Mouse (Mus musculus): ENCODE measurements around the gene Rcor1.

The Rcor1 gene

DNA sequence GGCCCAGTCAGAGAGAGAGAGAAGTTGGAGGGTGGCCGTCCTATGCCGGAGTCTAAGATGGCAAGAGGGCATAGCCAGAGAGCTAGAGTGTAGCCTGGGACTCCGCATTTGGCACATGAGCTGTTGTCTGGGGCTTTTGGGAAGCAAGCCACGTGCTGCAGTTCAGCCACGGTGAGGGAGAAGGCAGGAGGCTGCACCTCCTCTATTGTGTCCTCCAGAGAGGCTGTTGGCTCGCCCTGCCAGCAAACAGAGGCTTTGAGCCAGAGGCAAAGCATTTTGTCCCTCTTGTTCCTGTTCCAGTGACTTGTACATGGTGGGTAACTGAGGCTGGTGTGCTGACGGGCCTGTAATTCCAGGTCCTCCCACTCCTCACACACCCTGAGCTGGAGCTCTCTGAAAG, 95.0 kb downstream of the Rcor1 start:
- no peak for DNase-seq (ENCODE audit: low read depth, low spot score)

DNA sequence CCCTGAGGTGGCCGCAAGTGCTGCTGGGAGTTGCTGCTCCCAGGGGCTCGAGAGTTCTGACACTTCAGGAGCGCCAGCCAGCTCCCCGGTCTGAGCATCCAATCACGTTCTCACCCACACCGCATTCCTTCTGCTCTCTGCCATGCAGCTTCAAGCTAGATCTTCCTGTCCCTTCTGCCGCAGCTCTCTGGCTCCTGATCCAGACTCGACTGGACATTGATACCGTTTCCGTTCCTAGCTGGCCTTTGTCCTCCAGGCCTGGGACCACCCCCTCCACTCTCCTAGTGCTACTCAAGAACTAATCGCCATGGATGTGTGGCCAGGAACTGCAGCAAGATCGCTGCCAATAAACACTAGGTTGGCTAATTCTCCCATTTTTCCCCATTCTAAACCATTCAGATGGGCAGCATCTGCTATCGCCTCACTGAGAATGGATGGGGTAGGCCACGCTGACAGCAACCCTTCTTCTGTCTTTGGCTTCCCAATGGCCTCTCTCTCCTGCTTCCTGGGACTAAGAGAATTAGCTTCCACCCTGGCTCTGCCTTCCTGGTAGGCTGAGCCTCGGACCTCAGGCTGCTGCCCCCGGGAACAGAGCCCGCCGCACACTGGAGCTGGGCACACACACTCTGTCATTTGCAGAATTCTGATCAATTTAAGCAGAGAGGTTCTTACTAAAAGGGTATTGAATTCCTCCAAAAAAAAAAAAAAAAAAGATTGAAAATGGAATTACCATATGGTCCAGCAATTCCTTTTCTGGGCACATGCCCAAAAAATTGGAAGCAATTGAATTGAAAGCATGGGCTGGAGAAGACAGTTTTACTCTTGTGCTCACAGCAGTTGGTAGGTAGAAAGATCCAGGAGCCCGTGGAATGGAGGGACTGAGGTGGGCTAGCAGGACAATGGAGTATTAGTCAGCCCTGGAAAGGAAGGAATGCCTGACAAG, 95.9 kb downstream of the Rcor1 start:
- DNase-seq (ENCODE audit: low read depth, low spot score), result peak; percentile 18

DNA sequence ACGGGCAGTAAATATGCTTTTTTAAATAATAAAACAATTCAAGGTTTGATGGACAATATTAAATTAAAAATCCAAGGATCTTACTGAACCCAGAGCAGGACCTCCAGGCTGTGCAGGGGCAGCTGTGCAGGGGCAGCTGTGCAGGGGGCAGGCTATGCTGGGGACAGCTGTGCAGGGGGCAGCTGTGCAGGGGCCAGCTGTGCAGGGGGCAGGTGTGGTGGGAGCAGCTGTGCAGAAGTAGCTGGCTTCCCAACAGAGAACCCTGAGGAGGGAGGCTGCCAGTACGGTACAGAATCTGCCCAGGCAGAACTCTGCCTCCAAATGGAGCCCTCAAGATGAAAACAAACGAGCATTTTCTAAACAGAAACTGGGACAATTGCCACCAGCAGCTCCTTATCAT, 96.8 kb downstream of the Rcor1 start:
- DNase-seq (ENCODE audit: low read depth, low spot score), result no peak

DNA sequence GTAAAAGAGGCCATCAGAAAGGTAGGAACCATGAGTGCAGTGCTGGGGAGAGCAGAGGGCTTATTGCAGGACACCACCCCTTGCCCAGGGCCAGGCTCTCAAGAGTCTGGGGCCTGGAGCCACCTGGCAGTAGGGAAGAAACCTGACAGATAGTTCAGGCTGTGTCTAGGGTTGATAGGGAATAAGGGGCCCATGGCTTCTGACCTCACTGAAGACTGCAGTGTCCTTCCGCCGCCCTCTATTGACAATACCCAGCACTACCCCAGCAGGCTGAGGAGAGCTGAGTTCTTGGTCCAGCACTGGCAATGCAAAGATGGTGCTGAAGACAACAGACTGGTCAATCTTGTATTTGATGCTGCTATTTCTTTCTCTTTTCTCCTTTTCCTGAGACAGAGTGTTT, 97.9 kb downstream of the Rcor1 start:
- DNase-seq (ENCODE audit: low read depth, low spot score), result no peak

DNA sequence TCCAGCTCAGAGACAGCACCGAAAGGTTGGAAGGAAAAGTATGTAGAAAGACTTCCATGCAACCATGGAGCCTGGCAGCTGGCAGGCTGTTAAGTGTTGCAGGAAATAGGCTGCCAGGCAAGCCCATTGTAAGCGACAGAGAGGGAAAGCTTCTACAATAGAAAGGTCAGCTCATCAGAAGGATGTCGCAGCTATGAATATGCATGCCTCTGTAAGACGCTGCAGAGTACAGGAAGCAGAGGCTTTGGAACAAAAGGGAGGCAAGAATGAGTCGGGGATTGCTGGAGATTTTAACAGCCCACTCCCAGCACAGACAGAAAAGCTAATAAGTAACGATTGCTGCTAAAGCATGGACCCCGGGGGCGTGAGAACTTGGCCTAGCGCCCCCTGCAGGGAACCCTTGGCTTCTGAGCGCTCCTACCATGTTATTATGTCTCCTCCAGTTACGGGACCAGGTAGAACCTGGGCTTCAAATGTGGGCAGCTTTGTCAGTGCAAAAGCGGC, 103.9 kb downstream of the Rcor1 start:
- no peak for DNase-seq (ENCODE audit: low read depth, low spot score)

DNA sequence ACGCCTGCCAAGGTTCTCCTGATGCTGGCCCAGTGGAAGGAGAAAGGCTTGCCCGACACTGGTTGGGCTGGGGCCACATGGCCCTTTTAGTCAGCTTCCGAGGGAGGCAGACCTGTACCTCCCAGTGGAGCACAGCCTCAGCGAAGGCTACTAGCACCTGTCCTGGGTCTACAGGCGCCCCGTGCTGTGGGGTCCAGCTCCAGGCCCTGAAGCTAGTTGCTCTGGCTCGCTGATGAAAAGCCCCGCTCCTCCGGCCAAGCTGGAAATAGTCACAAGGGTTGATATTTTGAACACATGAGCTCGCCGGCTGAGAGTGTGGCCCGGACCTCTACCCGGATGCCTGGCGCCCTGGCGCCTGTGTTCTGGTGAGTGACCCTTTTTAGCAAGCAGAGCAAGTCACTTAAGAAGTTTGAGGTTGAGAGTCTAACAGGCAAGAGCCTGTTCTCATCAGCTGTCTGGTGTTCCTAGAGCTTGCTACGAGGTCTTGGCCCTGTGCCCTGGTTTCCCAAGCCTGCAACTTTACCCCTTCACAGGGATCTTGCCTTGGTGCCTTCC, 104.4 kb downstream of the Rcor1 start:
- no peak for DNase-seq (ENCODE audit: low read depth, low spot score)

DNA sequence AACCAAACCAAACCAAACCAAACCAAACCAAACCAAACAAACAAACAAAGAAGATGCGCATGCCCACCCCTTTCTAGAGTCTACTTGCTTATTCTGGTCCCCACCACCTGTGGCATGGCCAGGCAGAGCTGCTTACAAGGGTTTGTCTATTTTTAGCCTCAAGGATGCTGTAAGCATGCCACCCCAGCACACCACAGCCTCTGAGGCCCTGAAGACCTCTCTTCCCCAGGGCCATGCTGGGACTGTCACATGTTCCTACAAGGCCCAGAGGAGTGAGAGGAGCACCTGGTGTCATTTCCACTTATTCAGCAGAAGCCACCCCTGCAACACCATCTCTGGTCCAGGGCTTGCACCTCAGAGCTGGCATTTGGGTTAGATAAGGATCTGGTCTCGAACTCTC, 105.4 kb downstream of the Rcor1 start:
- DNase-seq (ENCODE audit: low read depth, low spot score), result no peak

DNA sequence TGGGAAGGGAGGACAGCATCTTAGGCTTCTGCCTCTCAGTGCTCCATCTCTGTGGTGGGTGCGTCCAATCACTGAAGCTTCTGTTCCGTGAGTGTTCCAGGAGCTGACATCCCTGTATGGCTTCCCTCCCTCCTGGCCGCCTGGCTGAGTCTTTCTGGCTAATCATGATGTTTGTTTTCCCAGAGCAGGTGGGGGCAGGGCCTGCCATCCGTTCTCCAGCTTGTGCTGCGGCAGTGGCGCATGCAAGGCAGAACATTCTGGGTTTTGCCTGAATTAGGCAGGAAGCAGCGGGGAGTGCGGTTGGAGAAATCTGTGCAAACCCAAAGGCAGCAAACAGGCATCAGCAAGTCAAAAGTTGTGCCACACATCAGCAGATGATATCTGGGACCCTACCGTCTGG, 106.1 kb downstream of the Rcor1 start:
- no peak for DNase-seq (ENCODE audit: low read depth, low spot score)

DNA sequence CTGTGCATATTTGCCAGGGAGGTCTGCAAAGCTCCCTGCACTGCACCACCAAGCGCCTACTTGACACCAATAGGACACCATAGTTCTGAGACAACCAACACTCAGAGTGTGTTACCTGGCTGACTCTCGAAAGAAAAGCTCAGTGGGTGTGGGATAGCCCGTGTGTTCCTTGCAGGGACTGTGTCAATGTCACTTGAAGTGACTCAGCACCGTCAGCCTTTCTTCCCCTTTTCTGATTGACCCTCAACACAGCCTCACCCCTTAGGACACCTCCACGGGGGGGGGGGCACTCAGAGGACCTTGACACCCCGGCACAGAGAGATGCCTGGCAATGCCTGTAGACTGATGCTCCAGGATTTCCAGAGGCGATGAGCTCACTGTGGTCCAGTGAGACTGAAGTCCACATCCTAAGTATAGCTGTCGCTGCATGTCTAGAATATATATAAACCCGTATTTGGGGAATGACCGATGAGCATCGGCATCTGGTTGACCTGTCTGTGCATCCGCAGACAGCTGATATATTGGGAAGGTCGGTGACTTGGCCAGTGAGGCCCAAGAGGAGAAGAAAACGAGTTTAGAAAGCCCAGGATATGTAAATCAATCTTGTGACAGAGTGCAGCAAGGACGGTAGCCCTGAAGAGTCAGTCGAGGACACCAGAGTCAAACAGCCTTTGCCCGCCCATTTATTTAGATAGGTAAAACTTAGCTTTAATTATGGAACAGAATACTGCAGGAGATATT, 110.5 kb downstream of the Rcor1 start:
- no peak for DNase-seq (ENCODE audit: low read depth, low spot score)

DNA sequence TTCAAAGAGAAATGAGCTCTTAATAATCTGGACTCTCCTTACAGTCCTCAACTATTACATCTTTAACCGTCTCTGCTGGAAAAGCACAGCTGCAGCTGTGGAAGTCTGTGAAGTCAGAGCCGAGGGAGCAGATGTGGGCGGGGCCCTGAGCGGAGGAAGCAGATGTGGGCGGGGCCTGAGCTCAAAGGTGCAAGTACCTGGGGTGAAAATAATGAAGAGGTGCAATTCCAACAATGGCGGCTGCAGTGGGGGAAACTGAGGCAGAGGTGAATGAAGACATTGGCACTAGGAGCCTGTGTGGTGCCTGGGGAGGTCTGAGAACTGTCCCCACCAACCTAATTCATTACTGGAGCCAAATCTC, 111.1 kb downstream of the Rcor1 start:
- no peak for DNase-seq (ENCODE audit: low read depth, low spot score)

DNA sequence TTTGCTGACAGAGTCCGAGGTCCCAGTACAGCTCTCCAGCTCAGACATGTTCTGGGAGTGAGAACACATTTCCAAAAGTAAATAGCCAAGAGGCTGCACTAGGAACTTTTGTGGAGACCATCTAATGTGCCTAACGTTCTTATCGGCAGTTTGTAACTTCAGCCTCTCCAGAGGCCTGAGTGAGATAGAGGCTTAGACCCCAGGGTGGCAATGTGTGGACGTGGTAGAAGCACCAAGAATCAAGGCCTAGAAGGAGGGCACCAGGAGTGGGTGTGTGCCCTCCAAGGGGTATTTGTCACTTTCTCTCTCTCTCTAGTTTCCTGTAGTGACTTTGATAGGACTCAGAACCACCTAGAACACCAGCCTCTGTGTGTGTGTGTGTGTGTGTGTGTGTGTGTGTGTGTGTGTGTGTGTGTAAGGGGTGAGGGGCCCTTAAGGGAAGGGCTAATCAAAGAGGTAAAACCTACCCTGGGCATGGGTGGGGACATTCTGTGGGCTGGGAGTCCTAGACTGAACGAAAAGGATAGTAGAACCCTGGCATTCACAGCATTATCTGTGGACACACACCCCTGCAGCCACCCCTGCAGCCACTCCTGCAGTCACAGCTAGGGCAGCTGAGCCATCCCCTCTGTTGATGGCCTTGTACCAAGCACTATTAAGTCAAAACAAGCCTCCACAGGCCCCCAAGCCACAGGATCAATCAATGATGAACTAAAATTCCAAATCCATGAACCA, 112.4 kb downstream of the Rcor1 start:
- no peak for DNase-seq (ENCODE audit: low read depth, low spot score)

DNA sequence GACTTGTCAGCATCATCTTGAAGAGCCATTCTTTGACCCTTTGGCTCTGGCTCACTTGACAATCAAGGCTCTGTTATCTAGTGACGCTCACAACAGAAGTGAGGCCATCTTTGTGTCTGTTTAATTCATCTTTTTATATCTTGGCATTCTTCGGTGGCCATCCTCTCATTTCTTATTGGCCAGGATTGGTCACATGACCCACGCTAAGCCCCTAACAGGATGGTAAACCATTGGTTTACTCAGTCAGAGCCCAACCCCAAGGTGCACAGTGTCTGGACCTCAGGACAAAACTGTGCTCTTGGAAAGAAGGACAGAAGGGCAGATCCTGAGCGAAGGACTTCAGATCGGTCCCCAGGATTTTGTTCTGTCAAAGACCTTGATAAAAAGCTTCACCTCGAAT, 113.4 kb downstream of the Rcor1 start:
- no peak for DNase-seq (ENCODE audit: low read depth, low spot score)

DNA sequence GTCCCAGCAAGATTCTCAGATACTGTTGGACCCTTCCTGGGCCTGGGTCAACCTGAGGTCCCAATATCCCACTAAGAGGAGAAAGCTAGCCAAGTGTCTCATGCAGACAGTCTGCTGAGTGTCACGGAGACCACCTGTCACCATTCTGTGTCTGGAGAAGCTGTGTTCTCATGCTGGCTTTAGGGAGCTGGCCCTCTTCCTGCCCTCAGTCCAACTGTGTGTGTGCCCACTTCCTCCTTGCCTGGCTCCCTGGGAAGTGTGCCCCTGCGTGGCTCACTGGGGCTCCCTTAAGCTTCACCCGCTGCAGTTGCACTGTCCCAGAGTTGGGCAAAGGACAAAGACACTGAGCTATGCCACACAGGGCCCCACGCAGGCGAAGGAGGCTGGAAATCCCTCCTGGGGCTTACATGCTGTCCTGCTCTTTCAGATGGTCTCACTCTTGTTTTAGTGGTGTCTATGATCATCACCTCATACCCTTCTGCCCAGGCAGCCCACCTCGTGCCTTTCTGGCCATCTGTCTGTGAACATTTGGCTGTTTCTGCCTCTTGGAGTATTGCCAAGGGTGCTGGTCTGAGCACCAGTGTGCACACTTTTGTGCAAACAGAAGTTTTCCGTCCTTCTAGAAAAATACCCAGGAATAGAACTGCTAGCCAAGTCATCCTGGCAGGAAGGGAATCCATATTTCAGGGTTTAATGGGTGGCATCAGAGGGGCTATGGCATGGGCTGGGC, 114.0 kb downstream of the Rcor1 start:
- no peak for DNase-seq (ENCODE audit: low read depth, low spot score)

DNA sequence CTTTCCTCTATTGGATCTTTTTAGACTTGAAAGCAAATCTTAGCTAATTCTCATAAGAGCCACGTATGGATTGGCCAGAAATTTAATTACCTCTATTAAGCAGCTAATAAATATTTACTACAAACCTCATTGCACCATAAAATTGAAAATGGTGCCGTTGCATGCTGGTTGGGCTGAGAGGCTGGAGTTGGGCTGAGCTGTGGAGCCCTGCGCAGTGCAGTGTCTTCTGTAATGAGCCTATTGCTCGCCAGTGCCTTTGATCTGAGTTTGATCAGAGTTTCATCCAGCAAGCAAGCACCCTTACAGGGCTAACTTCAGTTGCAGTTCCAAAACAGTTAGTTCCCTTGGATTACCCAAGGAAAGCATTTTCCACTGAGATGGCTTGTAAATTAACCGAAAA, 114.8 kb downstream of the Rcor1 start:
- DNase-seq (ENCODE audit: low read depth, low spot score), result no peak

DNA sequence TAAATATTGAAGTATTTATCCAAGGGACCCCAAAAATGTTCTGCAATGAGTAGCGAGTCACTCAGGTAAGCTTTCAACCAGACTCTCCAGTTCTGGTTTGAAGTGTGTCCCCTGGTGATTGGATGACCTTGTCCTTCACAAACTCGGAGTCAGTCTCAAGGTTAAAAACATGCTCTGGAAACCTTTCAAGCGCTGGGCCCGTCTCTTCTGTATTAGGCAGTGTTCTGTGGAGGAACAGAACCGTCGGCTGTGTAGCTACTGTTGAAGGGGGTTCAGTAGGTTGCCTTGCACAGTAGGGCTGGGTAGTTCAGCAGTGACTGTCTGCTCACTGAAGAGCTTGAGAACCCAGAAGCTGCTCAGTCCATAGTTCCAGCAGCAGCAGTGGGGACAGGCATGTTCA, 115.5 kb downstream of the Rcor1 start:
- DNase-seq (ENCODE audit: low read depth, low spot score), result no peak

DNA sequence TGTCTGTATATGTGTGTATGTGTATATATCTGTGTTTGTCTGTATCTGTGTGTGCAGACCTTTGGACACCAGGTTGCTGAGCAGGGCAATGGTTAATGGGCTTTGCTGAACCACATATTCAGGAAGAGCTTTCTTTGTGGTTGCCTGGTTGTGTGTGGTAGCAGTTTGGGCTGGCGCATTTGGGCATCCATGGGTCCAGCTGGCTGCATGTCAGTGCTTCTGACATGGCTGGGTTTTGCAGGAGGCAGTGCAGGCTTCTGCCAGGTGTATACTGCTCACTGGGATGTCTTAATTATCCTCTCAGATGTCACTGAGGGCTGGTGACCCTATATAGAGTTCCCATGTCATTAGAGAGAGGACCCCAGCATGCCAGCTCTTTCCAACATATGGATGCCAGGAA, 116.6 kb downstream of the Rcor1 start:
- DNase-seq (ENCODE audit: low read depth, low spot score), result no peak

DNA sequence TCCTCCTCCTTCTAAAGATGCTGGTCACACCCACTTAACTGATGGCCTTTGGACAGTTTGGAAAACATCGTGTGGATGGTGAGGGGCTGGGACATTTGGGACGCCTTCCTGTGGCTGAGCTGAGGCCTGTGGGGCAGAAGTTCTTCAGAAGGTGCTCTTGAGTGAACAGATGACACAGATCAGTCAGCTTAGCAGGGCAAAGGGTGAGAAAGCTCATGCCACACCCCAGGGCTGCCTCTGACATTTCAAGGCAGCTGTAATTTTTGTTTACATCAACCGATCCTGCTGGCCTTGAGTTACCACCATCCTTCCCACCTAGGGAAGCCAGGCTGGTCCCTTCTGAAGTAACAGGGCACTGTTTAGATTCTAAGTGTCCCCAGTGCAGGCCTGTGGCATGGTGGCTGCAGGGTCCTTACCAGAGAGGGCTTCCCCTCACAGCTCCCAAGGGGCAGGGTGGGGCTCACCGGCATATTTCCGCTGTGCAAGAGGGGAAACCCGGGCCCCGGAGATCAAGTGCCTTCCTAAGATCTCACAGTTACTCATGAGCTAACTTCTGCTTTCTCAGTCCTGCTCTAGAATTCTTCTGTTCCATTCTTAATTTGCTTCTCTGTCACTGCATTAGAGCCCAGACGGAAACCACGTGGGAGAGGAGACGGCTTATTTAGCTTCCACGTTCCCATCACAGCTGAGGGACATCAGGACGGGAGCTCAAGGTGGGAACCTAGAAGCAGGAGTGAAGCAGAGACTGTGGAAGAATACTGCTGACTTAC, 120.7 kb downstream of the Rcor1 start:
- DNase-seq (ENCODE audit: low read depth, low spot score), result no peak

DNA sequence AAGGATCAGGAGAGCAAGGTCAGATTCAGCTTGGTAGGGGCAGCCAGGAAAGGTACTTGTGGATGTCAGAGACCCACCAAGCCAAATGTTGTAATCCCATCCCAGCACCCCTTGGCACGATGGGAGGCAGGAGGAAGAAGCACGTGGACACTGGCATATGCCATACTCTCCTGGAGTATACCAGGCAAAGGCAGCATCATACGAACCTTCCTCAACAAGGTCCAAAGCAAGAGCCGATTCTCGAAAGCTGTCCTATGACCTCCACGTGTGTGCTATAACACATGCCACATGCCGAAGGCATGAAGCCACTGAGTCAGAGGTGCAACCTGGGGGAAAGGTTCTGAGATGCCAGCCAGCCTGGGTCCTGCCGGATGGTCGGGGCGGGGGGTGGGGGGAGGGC, 121.7 kb downstream of the Rcor1 start:
- DNase-seq (ENCODE audit: low read depth, low spot score), result no peak

DNA sequence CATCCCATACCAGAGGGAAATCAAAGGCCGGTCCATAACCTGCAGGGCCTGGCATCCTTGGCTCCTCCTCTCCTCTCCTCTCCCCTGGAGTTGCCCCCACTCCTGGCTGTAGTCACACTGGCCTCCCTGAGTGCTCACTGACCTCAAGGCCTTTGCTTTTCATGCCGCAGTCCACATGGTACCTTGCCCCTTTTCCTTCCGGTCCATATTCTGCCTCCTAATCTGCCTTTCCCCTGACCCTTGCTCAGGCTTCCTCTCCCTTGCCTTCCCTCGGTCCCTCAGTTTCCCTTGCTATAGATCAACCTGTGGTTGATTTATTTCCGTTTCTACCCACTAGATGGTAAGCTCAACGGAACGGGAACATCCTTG, 122.8 kb downstream of the Rcor1 start:
- DNase-seq (ENCODE audit: low read depth, low spot score), result no peak

DNA sequence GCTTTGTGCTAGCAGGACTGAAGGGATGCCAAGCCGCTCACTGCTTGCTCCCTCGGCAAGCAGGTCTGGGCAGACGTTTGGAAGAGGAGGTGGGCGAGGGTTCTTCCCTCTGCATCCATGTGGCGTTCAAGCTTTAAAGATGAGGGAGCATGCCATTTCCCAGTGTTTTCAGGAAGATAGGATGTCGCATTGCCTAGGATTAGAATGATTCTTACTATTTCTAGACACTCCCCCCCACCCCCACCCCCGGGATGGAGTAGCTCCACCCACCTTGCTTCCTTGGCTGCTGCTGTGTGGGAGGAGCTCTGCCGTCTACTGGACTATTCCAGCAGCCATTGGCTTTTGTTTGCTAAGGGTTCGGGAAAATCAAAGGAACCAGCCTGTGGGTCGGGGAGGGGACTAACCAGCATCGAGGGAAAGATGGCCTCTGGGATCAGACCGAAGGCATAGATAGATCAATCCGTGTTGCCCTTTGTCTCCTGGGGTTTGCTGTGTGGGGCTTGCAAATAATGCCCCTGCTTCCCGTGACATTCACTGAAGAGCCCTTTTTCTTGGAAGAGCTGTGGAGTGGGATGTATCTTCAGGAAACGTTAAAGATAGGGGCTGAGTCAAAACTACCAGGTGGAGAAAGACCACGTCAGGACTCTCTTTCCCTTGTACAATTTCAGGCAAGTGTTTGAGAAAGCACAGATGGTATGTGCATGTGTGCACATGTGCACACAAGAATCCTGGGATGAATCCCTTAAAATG, 123.3 kb downstream of the Rcor1 start:
- DNase-seq (ENCODE audit: low read depth, low spot score), result no peak

Measured in retina, adult 2 months (tissue).